Mouse (Mus musculus) left cerebral cortex, postnatal 36 days (tissue): ENCODE results near the gene Rps11. TPM values are rescaled to one million over a fixed set of nuclear protein-coding genes. Genes with fewer than 3 reads are reported as not detected.

Source experiments
- DNase-seq, 2 experiments: peaks; one replicate each; pipeline ENCODE4 v3.0.0; 2021 to 2022; ENCODE audit warnings: low spot score in 2 of 2, mixed read lengths in 1 of 2
- intact Hi-C: fragments of 180-260 bp; cut with DNase I; formaldehyde crosslinking; loops from one replicate; pipeline ENCODE4 v1.15.1; 2025
- microRNA-seq: library from miRNA; unstranded; fragments of <30 nt; microRNA quantifications from one replicate; pipeline ENCODE4 v1.2.0, GENCODE M21; 2022
- total RNA-seq, 2 experiments: library from RNA; stranded (reverse); gene quantifications; 2 replicates each; pipeline ENCODE4 v1.2.3; 2021

The Rps11 gene
- total RNA-seq, 2 experiments from 2014 or later = 405 to 466 TPM

DNA sequence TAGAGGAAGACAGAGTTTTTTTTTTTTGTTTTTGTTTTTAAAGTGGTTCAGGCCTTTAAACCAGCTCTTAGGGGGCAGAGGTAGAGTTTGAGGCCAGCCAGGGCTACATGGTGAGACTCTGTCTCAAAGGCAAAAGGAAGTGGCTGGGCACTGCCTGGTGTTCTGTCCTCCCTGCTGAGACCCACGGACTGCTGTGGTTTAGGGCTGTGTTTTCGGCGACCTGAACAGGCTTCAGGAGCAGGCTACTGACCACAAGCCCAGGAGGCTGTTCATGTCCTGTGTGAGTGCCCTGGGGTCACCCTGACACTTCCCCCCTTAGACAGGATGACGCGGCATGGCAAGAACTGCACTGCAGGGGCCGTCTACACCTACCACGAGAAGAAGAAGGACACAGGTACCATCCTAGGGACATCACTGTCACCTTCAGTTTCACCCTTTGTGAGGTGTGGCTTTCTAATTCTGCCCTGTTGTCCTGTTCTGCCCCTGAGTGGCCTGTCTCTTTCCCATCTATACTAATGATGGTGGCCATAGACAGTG is 51.0 kb downstream of the Rps11 start:
- DNase-seq = no peak
- intact Hi-C loops = no loop called here

Small RNA genes lying within 50 kb of the gene (microRNA-seq; reads per million reads assigned to microRNA genes)
- gene Mir150 = 1,446 reads per million, percentile 82 among the genes with 10 or more reads in this experiment
- 5.8 reads per million, percentile 20 among the genes with 10 or more reads in this experiment for gene Mir5121
- gene Mir7055 = 3.6 reads per million, percentile 9 among the genes with 10 or more reads in this experiment

Other genes starting within 250 kb of the Rps11 start
- 10 to 100 TPM; 91.7 to 98.1 TPM for gene Med25, start 231.7 kb downstream of the Rps11 start, total RNA-seq
- gene Fuz, start 228.4 kb downstream of the Rps11 start, total RNA-seq = 10 to 100 TPM; 18.2 to 20.6 TPM
- 100 to 1,000 TPM; 346 to 355 TPM for gene Ap2a1, start 194.9 kb downstream of the Rps11 start, total RNA-seq
- gene Tsks, start 181.2 kb downstream of the Rps11 start, total RNA-seq = 1 to 10 TPM; 1.4 to 3.4 TPM
- 10 to 100 TPM; 85.4 to 97.7 TPM for gene Cpt1c, start 149.6 kb downstream of the Rps11 start, total RNA-seq
- 100 to 1,000 TPM; 143 to 145 TPM for gene Prmt1, start 137.9 kb downstream of the Rps11 start, total RNA-seq
- gene Irf3, start 126.8 kb downstream of the Rps11 start, total RNA-seq = 10 to 100 TPM; 29.2 to 38.7 TPM
- 1 to 10 TPM; 1.8 to 2.6 TPM for gene Bcl2l12, start 125.7 kb downstream of the Rps11 start, total RNA-seq
- gene Scaf1, start 108.1 kb downstream of the Rps11 start, total RNA-seq = 100 to 1,000 TPM; 174 to 177 TPM
- 10 to 100 TPM; 12.9 to 13.9 TPM for gene Rras, start 106.5 kb downstream of the Rps11 start, total RNA-seq
- gene Prr12, start 71.6 kb downstream of the Rps11 start, total RNA-seq = 10 to 100 TPM; 64.9 to 75.3 TPM
- 10 to 100 TPM; 59.7 to 63.7 TPM for gene Nosip, start 62.0 kb downstream of the Rps11 start, total RNA-seq
- gene Prrg2, start 61.8 kb downstream of the Rps11 start, total RNA-seq = 1 to 10 TPM; 5.4 to 7.4 TPM
- 1 to 10 TPM; 3.8 to 4.9 TPM for gene Rcn3, start 32.2 kb downstream of the Rps11 start, total RNA-seq
- gene Fcgrt, start 20.6 kb downstream of the Rps11 start, total RNA-seq = 10 to 100 TPM; 22.3 to 22.7 TPM
- 100 to 1,000 TPM; 614 to 796 TPM for gene Rpl13a, start 4.3 kb upstream of the Rps11 start, total RNA-seq
- not detected for gene Gm45713, start 11.8 kb upstream of the Rps11 start, total RNA-seq
- 1 to 10 TPM; 3.7 to 6.1 TPM for gene Flt3l, start 12.0 kb upstream of the Rps11 start, total RNA-seq
- gene Pih1d1, start 29.9 kb upstream of the Rps11 start, total RNA-seq = 10 to 100 TPM; 44.8 to 53.6 TPM
- 10 to 100 TPM; 12.2 to 21.5 TPM for gene Aldh16a1, start 30.1 kb upstream of the Rps11 start, total RNA-seq
- gene Slc17a7, start 39.5 kb upstream of the Rps11 start, total RNA-seq = 1,000 to 10,000 TPM; 1,276 to 1,585 TPM
- gene Gfy, start 55.1 kb upstream of the Rps11 start, total RNA-seq = under 1 TPM; 0.17 to 0.50 TPM
- not detected for gene Pth2, start 56.6 kb upstream of the Rps11 start, total RNA-seq
- 1 to 10 TPM; 5.1 to 5.2 TPM for gene Ccdc155, start 80.5 kb upstream of the Rps11 start, total RNA-seq
- gene Dkkl1, start 87.7 kb upstream of the Rps11 start, total RNA-seq = 10 to 100 TPM; 25.9 to 29.9 TPM
- 1 to 10 TPM; 3.9 to 5.6 TPM for gene Tead2, start 91.3 kb upstream of the Rps11 start, total RNA-seq
- gene Cd37, start 114.7 kb upstream of the Rps11 start, total RNA-seq = 1 to 10 TPM; 5.0 to 5.9 TPM
- gene Slc6a16, start 116.6 kb upstream of the Rps11 start, total RNA-seq = 1 to 10 TPM; 1.2 to 1.6 TPM
- gene Slc6a21, start 153.1 kb upstream of the Rps11 start, total RNA-seq = not detected
- 10 to 100 TPM; 18.0 to 20.9 TPM for gene Trpm4, start 209.3 kb upstream of the Rps11 start, total RNA-seq
- gene Hrc, start 210.9 kb upstream of the Rps11 start, total RNA-seq = under 1 TPM; 0.27 to 0.52 TPM
- gene Ppfia3, start 242.6 kb upstream of the Rps11 start, total RNA-seq = 100 to 1,000 TPM; 154 to 168 TPM
- gene Lin7b, start 246.1 kb upstream of the Rps11 start, total RNA-seq = 100 to 1,000 TPM; 164 to 189 TPM